Mouse (Mus musculus) cerebellum, postnatal 10 days (tissue): ENCODE measurements around the gene Col23a1.
A peak's percentile ranks its signal among the peaks of the same experiment; 100 is the strongest.
"Not testable (repeated sequence)": the region's sequence is repeated elsewhere in the genome, so short reads cannot be mapped to it uniquely, and the experiment has no call there.

Experiments used
- DNase-seq, 2 experiments: peaks; one replicate each; pipeline ENCODE4 v3.0.0; 2021; ENCODE audit warnings: mixed read lengths in 2 of 2

The Col23a1 gene

DNA sequence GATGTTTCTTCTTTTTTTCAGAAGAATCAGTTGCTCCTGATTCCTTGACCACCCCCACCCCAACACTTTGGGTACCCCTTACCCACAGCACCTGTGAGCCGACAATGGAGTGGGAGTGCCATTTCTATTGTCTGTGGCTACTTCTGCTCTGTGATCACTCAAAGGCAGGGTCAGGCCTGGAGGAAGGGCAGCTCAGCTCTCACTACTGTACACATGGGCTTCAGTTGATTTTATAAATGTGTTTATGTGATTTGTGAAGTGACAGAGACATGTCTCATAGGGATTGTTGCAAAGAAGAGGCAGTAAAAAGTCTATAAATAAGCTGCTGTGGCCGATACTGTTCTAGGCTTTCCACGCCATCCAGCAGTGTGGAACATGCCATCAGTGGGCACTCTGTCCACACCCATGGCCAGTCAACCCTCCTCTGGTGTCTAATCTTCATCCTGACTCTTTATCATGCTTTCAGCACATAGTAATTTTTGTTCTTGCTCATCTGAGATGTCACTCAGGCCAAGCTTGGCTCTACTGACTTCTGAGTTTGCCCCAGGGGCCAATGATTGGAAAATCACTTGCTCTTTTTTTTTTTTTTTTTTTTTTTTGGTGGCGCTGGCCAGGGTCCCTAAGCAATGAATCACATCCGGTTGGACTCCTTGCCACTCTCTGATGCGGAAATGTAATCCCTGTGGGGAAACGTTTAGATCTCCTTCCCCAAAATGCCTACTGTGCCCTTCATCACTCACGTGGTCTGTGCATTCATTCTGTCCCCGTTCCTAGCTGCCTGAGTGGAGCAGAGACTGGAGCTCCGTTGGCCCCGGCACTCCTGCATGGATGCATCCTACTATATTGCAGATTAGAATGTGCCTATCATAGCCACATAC, 40.4 kb downstream of the Col23a1 start:
- no peak for DNase-seq

DNA sequence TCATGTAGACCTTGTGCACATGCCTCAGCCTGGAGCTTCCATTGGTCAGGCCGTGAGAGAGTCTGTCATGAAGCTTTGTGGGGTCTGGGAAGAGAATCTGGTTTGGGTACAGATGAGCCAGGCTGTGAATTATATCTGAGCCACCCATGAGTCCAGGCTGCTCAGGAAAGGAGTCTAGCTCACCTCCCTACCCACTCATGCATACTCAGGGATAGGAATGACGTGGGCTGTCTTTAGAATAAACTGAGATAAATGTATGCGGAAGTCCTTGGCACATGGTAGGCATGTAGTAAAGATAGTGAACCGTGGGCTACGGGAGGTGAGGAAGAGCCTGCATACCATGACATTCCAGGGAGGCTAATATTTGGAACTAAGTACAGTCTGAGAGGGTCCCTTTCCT, 44.3 kb downstream of the Col23a1 start:
- DNase-seq, result no peak

DNA sequence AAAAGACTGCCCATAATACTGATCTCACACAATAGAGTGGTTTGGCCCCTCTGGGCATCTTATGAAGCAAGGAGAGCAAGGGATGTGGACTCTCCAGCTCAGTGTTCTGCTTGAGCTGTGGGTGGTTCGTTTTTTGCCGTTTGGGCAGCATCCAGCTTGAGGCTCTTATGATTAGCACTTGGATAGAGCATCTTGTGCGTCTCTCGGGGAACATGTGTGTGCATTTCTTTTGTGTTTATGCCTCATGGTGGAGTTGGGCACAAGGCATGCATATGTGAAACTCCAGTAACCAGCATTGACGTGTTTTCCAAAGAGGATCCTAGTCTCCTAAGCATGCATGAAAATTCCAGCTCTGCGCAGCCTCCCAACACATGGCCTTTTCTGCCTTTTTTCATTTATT, 47.9 kb downstream of the Col23a1 start:
- DNase-seq, result no peak

DNA sequence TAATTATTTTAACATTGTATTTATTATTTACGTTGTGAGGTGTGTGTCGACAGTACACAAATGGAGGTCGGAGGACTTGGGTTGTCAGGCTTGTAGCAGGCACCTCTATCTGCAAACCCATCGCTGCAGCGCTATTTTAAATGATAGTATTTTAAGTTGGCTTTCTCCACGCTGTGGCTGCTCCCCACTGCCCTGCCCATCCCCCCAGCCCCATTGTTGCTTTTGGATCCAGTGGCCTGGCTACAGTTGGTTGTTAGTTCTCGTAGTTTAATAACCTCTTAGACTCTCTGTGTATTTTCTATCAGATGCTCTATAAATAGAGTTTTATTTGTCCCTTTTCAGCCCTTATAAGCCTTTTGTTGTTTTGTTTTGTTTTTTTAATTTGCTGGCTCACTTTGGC, 48.7 kb downstream of the Col23a1 start:
- no peak for DNase-seq

DNA sequence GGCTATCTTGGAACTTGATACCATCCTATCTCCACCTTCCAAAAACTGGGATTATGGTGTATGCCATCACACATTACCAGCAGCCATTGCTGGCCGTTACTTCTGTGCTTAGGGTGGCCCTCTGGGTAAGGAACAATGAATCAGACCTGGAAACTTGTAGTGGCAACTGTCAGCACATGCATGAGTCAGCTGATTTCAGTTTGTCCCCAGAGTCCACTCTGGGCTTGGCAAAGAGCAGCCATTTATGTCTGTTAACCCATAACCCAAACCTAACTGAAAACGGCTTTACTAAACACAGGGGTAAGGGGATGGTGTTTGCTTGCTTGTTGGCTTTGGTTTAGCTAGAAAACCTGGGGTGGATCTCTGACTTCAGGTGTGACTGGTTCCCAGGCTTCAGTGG, 51.4 kb downstream of the Col23a1 start:
- DNase-seq, result no peak

DNA sequence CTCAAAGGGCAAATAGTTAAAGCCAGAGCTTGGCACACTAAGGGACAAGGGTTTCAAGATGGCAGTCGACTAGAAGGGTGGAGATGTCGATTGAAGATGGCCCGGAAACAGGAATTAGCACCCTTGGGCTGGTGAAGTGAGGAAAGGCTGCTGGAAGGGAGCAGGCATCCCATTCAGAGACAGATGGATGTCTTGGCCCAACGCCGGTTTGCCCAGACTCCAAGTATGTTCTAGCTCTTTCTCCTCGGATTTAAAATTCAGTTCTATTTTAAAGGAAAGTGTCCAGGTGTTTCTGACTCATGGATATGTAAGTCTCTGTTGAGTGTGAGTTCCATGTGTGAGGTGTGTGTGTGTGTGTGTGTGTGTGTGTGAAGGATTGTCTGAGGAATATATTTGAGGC, 53.1 kb downstream of the Col23a1 start:
- DNase-seq, result peak; percentile 74 to 75

DNA sequence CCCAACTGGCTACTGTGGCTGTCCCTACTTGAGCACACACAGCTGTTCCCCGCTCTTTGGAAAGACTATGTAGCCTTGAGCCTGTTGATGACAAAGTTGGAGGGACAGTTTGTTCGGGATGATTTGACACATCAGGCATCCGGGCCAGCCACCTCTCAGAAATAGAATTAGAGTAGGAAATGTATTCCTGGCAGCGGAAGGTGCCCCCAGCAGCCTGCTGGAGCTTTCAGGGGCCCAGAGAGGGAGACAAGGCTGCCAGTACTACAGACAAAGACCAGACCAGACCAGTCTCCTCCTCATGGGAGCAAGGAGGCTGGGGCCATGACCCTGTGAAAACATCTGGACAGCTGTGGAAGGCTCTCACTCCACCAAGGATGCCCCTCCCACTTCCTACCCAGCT, 53.6 kb downstream of the Col23a1 start:
- no peak for DNase-seq

DNA sequence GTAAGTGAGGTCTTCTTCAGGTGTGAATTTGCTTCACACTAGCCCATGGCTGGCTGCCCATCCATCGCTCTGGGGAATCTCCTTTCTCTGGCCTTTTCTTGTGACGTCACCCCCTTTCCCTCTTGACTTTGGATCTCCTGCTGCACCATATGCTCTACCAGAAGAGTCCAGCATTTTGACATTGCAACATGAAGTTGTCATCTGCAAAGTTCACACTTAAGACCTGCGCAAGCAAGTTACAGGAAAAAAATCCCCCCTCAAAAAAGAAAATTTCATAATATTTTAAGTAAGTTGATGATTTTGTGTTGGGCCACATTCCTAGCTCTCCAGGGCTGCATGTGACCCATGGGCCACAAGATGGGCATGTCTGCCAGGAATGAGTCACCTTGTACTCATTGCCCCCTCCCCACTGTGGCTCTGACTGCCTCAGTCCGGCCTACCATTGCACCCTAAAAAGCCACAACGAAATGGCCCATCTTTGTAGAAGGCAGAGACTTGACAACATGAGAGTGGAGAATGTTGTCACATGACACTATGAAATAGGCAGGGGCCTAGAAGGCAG, 54.1 kb downstream of the Col23a1 start:
- DNase-seq, result peak in 1 of 2 experiments; percentile 39

DNA sequence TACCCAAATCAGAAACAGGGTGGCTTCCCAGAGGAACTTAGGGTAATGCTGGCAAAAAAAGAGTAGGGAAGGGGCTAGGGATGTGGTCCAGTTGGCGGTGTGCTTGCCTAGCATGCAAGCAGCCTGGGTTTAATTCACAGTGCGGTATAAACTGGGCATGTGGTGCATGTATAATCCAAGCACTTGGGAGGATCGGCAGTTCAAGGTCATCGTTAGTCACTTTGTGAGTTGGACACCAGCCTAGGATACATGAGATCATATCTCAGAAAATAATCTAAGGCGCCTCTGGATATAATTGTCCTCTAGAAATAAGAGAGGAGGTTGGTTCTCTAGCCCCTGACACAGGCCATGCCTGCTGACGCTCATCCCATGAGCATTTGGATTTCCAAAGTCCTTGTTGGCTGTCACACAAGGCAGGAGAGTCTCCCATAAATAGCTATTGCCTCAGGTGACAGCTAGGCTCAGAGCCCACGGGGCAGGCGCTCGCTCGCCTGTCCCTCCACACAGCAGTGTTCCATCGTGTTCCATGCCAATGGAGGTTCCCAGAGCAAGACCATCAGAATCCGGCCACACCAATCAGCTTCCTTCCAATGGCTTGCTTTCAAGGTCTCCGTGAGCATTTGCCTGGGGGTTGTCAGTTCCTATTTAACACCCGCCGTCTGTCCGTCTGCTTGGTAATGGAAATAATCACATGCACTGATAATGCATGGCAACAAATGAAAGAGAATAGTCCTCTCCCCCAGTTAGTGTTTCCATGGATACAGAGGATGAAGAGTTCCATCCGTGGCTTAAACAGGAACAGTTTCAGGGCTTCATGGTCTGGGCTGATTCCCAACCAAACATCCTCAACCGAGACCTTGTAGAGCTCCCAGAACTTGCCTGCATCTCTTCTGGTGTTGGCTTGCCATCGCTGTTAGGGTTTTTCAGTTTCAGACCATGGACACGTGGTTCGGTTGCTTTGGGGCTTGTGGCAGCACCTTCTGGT, 56.1 kb downstream of the Col23a1 start:
- peak; percentile 76 to 82 for DNase-seq

DNA sequence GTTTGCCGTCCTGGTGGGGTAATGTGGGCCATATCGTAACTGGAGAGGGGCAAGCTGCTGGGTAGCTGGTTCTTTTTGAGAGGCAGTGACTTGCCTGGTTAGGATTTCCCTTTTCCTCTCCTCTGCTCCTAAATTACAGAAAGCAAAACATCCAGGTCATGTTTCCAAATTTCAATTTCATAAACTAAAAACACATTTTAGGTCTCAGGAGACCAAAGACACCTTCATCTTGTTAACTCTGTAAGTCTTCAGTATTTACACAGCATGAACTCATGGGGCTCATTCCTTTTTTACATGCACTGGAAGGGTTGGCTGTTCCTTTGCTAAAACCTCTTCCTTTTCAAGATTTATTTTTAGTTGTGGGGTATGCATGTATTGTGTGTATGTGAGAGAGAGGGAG, 58.0 kb downstream of the Col23a1 start:
- no peak for DNase-seq

DNA sequence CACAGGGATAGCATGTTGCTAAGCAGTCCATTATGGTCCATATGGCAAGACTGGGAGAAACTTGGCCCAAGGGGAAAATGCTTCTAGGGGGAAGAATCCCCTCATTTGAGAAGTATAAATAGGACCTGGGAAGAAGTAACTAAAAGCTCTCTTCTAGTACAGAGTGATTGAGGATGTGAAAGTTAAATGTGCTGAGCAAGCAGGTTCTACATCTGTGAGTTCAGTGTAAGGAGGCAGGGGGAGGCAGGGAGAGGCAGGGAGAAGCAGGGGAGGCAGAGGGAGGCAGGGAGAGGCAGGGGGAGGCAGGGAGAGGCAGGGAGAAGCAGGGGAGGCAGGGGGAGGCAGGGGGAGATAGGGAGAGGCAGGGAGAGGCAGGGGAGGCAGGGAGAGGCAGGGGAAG, 59.9 kb downstream of the Col23a1 start:
- no peak for DNase-seq

DNA sequence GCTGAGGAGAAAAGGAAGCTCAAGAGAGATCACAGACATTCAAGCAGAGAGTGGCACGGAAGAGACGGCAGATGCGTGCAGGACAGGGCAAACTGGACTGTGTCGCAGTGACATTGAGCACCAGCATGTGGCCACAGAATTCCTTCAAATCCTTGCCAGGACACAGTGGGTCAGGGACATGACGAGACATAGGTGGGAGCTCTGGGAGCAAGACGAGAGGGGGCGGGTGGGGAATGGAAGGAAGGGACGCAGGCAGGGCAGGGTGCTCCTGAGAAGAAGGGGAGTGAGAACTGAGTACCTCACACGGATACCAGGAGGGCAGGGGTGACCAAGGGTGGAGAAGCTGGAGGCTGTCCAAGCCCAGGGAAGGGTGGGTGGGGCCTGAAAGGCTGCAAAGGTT, 61.4 kb downstream of the Col23a1 start:
- DNase-seq, result no peak

DNA sequence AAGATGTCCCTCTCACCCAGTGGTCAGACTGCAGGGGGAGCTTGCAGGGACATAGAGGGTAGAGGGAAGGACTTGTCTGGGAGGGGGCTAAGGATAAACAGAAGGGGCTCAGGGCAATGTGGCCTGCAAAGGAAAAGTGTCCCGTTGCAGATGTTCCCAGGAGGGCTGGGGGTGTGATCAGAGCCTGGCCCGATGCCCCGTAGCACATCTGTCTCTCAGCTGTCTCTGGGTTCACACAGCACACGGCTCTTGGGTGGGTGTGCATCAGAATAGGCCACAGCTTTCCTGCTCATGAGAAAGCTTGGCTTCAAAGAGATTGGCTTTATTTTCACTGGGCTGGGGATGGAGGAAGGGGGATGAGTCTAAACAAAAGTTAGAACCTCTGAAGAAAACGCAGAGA, 62.1 kb downstream of the Col23a1 start:
- DNase-seq, result no peak

DNA sequence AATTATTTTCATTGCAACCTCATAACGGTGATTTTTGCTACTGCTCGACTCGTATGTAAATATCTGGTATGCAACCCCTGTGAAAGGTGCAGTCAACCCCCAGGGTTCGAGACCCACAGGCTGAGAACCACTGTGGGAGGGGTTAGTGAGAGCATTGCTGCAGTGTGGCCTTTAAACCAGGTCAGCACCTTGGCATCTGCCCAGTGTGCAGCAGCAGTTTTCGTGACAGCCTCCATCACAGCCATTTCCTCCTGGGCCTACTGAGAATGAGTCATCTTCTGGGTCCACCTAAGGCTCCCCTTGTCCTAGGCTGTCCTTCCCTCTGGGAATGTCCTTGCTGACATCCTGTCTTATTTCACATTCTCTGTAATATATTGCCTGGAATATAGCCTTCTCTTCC, 64.0 kb downstream of the Col23a1 start:
- no peak for DNase-seq

DNA sequence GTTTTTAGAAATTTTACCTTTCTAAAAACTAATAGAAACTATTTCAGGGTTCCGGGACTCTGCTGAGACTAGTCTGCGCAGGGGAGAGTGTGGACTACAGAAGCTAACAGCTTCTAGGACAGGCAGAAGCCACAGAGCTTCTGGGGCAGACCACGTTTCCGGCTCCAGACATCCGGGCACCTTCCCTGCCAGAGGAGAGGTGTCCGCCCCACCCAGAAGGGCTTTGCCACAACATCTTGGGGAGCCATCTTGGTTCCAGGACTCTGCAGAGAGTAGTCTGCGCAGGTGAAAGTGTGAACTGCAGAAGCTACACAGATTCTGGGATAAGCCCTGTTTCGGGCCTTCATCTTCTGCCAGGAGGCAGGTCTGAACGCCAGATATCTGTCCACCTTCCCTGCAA, 69.3 kb downstream of the Col23a1 start:
- DNase-seq, result not testable (repeated sequence)

DNA sequence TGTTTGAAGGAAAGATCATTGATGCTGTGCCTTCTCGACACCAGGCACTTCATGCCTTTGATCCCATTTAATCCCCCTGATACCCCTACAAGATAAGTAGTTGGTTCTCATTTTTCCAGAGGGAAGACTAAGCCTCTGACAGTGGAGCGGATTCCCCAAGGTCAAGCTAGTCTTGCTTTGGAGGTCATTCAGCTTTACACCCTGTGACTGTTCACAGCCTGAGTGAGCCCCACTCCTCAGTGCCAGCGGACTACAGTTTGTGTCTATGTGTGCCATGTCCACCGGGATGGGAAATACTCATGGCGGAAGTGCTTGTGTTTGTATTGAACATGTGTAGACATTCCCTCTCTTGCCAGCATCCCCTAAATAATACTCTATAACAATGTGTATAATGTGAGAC, 74.6 kb downstream of the Col23a1 start:
- no peak for DNase-seq

DNA sequence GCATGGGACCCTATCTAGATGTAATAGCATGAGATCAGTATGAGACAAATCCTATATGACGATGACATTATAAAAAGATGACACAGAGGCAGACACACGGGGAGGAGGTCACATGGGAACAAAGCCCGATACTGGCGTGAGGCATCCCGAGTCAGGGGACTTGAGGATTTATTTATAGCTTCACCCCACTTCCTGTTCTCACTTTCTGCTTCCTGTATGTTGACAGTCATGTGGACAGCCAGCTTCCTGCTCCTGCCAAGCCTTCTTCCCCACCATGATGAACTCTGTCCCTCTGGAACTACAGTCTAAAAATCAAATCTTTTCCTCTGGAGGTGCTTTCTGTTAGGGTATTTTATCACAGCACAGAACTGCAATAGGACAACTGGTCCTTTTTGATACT, 77.6 kb downstream of the Col23a1 start:
- no peak for DNase-seq

DNA sequence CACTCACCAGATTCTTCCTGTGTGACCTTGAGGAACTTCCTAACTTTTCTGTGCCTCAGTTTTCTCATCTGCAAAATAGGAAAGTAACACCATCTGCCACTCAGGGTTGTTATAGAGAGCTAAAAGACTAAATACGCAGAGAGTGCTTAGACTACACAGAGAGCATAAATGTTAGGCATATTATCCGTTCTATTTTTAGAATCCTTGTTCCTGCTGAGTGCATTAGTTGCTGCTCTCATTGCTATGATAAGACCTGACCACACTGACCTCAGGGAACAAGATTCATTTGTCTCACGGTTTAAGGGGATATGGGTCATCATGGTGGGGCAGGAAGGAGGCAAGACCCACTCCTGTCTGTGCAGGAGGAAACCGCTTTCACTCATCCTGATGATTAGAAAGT, 80.6 kb downstream of the Col23a1 start:
- DNase-seq, result no peak

DNA sequence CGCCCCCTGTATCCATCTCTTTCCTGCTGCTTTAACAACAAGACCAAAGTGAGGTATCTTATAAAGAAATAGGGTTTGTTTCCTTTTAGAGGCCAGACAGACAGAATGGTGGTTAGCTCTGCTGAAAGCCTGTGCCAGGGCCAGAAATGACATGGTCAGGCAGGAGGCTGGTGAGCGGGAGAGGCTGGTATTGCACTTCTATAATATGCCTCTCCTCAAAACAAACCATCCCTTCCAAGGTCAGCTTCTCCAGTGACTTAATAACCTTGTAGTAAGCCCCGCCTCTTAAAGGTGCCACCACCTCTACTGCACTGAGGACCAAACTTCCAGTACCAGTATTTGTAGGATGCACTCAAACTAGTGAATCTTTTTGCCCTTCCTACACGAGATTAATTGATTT, 81.6 kb downstream of the Col23a1 start:
- DNase-seq, result peak in 1 of 2 experiments; percentile 0

DNA sequence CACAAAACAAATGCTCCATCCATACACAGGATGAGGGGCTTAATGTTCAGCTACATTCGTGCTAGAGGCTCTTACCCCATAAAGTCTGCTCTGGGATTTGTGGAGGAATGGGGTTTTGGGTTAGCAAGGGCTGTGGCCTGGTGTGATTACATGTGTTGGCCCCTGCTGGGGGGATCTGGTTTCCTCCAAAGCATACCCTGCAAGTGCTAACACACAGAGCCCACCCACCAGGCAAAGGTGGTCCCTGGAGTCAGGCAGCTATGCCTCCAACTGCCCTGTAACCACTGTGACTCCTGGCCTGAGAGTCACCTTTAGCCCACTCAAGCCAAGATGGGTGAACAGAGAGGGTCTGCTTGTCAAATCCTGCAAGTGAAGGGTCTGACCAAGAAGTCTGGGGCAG, 82.2 kb downstream of the Col23a1 start:
- DNase-seq, result no peak

DNA sequence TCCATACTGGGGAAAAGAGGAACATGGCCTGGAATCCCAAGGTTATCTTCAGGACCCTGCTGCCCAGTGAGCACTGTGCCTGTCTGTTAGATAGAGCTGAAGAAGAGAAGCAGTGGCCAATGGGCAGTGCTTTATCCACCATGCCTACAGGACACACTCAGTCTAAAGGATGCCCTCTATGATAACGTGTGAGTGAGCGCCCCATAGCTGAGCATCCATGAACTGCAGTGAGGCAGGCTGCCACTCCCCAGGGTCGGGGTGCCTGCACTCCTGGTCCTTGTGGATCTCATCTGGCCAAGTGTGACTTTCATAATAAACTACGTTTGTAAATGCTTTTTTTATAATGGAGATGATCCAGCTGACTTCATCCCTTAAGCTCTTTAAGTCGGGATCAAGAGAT, 87.5 kb downstream of the Col23a1 start:
- no peak for DNase-seq

DNA sequence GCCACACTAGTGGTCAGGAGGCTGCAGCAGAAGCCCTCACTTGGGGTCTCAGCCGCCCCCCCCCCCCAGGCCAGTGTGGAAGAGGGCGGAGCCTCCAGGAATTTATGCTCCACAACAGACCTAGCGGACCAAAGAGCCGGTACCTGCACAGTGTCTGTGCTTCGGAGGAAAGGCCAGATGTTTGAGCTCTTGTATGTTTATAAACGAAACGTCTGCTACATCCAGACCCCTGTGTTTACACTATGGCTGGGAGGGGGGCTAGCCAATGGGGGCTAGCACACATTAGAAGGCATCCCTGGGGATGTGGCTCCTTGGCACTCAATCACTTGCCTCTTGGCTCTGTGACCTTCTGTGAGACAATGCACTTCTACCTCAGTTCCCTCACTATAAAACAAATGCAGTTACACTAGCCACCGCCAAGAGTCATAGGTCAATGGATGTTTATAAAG, 99.2 kb downstream of the Col23a1 start:
- no peak for DNase-seq

DNA sequence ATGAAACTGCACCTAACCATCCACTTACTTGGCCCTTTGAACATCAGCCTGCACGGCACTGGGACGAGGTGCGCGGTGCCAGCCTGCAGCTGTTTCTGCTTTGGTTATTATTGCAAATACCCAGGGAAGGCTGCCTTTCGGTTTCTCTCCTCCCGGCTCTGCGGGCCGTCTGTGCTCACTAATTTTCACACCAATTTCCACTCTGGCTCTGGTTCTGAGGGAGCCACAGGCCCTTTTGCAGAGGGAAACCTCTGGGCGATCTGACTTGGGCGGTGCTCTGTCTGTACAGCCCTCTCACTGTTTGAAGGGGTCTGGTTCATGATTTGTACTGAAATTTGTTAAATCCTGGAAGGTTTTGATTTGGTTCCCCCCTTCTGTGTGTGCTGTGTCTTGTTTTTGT, 100.0 kb downstream of the Col23a1 start:
- no peak for DNase-seq
